Mouse (Mus musculus) central nervous system, embryonic 14 days (tissue): Measurements from ENCODE around the gene Zfp936. TPM values are rescaled to one million over a fixed set of nuclear protein-coding genes. Genes with fewer than 3 reads are reported as not detected.

Experiments
- polyA plus RNA-seq: library from polyadenylated mRNA; depleted of rRNA; stranded (reverse); fragments of >200 nt; gene quantifications from 2 replicates; pipeline ENCODE4 v1.2.3, GENCODE M21; 2012; rRNA removed

Zfp936 gene
- polyA plus RNA-seq, result not detected in 2 replicates

DNA sequence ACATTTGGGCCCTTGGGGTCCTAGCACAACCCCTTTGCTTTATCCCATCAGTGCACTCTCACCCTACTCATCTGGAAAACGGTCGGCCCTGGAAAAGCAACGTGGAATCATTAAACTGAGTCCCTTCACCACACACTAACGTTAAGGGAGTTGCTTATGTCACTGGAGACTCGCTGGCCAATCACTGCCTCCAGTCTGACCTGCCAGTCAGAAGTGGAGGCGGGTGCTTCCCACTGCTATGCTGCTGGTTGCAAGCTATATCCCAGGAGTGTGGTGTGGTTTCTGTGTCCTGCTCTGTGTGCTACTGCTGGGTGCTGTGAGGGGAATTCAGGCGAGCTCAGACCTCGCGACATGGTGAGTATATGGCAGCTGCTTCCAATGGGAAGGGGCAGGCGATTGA lies at the start of gene Zfp936:
Zfp936 (plus strand) TSS at position 301 of the 400 bp plus-strand sequence.

Other genes with a start within 250 kb of the Zfp936 start
- gene Gm2381, start 247.0 kb upstream of the Zfp936 start, polyA plus RNA-seq, result not detected in 2 replicates
- gene Vmn2r63, start 180.4 kb upstream of the Zfp936 start, polyA plus RNA-seq, result not detected in 2 replicates
- not detected in 2 replicates for gene Gm9268, start 95.5 kb upstream of the Zfp936 start, polyA plus RNA-seq
- 15.0 TPM in 2 replicates for gene Zfp715, start 199.1 kb downstream of the Zfp936 start, polyA plus RNA-seq
- gene Siglecf, start 237.1 kb downstream of the Zfp936 start, polyA plus RNA-seq, result 0.11 and 0.14 TPM in 2 replicates